19 mouse cellular contexts compared by ENCODE assay signal in genomic region chr1:150141939-150142338, GRCm38 (mm10). TPM values are rescaled to one million over a fixed set of nuclear protein-coding genes. Genes with fewer than 3 reads are reported as not detected.
"Had no signal": no experiment of that assay in that cellular context is flagged by ENCODE, and none has a peak within 500 bp of the region (broad histone marks: within the 10 kb centered on the region; RNA-seq: fewer than 3 reads in every experiment).

No protein-coding gene starts in this region.

- ATAC-seq: liver, embryonic 12.5 days; liver, postnatal 0 days; lung, postnatal 0 days; midbrain, embryonic 13.5 days; midbrain, embryonic 15.5 days; midbrain, embryonic 16.5 days had no signal

- DNase-seq: left cerebral cortex, postnatal 4 days; liver; liver, embryonic 13.5 days; liver, postnatal 0 days; lung, adult 18-20 months; lung, adult 2 months; lung, embryonic 14.5 days; lung, postnatal 10 days; lung, postnatal 14 days; lung, postnatal 36 days; lung, postnatal 4 days; midbrain, embryonic 14.5 days had no signal

RNA-seq across cellular contexts. Expression of gene Ptgs2, which starts 42.1 kb away (rescaled TPM):
- total RNA-seq: liver, adult 2 months; megakaryocyte-erythroid progenitor cell, adult 5-6 weeks had no signal
